Mouse (Mus musculus) testis, adult 2 months (tissue): ENCODE measurements around the gene H2-Q6. TPM values are rescaled to one million over a fixed set of nuclear protein-coding genes. Genes with fewer than 3 reads are reported as not detected.
"Not testable (repeated sequence)": the region's sequence is repeated elsewhere in the genome, so short reads cannot be mapped to it uniquely, and the experiment has no call there.

ENCODE experiments used
- H3K27ac ChIP-seq: fragments of 200-500 bp; 2 replicates; pipeline ENCODE4 v1.5.1; 2012; ENCODE audit warnings: low read depth, low read length; ENCODE audit not compliant: control insufficient read depth, insufficient read depth
- H3K27me3 ChIP-seq: fragments of 200-500 bp; 2 replicates; pipeline ENCODE4 v1.6.1; 2012; ENCODE audit warnings: mild to moderate bottlenecking, low read length, moderate library complexity; ENCODE audit not compliant: control insufficient read depth, insufficient read depth
- H3K36me3 ChIP-seq: fragments of 200-500 bp; 2 replicates; pipeline ENCODE4 v1.6.1; 2012; ENCODE audit warnings: mild to moderate bottlenecking, low read length; ENCODE audit not compliant: control insufficient read depth, insufficient read depth
- H3K4me1 ChIP-seq: fragments of 200-500 bp; 2 replicates; pipeline ENCODE4 v1.6.1; 2012; ENCODE audit warnings: low read length; ENCODE audit not compliant: control insufficient read depth, insufficient read depth
- H3K4me3 ChIP-seq: fragments of 200-500 bp; 2 replicates; pipeline ENCODE4 v1.5.1; 2012; ENCODE audit warnings: low read depth, mild to moderate bottlenecking, low read length, moderate library complexity, mixed read lengths; ENCODE audit not compliant: control insufficient read depth
- CTCF ChIP-seq: fragments of 200-500 bp; IDR thresholded peaks from 2 replicates; pipeline ENCODE4 v1.5.1; 2012; ENCODE audit warnings: low read depth, mild to moderate bottlenecking, inconsistent platforms, low read length, moderate library complexity; ENCODE audit not compliant: control insufficient read depth, insufficient read depth, insufficient replicate concordance
- polyA plus RNA-seq: library from polyadenylated mRNA; depleted of rRNA; stranded (reverse); fragments of >200 nt; gene quantifications from 2 replicates; pipeline ENCODE4 v1.2.3, GENCODE M21; 2012

H2-Q6 gene
- polyA plus RNA-seq, 1 experiment: 1.8 TPM

- not testable (repeated sequence) for H3K36me3 ChIP-seq, H3K4me1 ChIP-seq, H3K27me3 ChIP-seq, H3K27ac ChIP-seq, H3K4me3 ChIP-seq
- peak; percentile 87 for TF ChIP-seq CTCF
Observed at GRCm38 (mm10) chr17:35434836-35435235, 10.2 kb downstream of the H2-Q6 start.

- H3K36me3 ChIP-seq, H3K4me3 ChIP-seq, H3K4me1 ChIP-seq, H3K27me3 ChIP-seq, H3K27ac ChIP-seq: not testable (repeated sequence)
Observed at GRCm38 (mm10) chr17:35435577-35435976, 10.9 kb downstream of the H2-Q6 start.

DNA sequence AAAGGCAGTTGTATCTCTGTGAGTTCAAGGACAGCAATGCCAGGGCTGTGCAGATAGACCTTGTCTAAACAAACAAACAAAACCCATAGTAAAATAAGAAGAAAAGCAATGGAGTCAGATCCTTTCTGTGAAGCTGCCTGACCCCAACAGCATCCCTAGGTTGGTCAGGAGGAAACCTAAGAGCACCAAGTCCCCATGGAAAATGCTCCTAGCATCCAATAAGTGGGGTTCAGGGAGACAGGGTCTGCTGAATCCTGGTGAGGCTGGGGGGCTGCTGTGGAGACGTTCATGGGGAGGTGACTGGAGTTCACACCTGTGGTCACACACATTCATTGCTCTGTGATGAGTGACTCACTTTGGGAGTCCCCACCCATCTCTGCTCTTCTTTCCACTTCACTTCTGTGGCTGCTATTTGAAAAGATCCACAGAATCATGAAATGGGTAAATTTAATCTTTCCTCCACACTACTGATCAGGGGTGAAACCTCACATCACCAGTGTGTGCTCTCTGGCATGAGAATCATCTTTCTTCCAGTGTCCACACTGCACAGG, 12.8 kb downstream of the H2-Q6 start:
- H3K27me3 ChIP-seq, H3K4me3 ChIP-seq, H3K36me3 ChIP-seq, H3K4me1 ChIP-seq, H3K27ac ChIP-seq: not testable (repeated sequence)

- H3K36me3 ChIP-seq, H3K27ac ChIP-seq, H3K4me1 ChIP-seq, H3K4me3 ChIP-seq, H3K27me3 ChIP-seq: not testable (repeated sequence)
Observed at GRCm38 (mm10) chr17:35438395-35438794, 13.7 kb downstream of the H2-Q6 start.

- H3K27ac ChIP-seq, H3K4me1 ChIP-seq, H3K36me3 ChIP-seq, H3K27me3 ChIP-seq: not testable (repeated sequence)
- H3K4me3 ChIP-seq: peak within 1 kb of the TSS; percentile 65
Observed at GRCm38 (mm10) chr17:35438885-35439284, 14.2 kb downstream of the H2-Q6 start, which contains the start of gene H2-Q7. Gene H2-Q7, plus strand, starts transcription at chr17:35439155.

DNA sequence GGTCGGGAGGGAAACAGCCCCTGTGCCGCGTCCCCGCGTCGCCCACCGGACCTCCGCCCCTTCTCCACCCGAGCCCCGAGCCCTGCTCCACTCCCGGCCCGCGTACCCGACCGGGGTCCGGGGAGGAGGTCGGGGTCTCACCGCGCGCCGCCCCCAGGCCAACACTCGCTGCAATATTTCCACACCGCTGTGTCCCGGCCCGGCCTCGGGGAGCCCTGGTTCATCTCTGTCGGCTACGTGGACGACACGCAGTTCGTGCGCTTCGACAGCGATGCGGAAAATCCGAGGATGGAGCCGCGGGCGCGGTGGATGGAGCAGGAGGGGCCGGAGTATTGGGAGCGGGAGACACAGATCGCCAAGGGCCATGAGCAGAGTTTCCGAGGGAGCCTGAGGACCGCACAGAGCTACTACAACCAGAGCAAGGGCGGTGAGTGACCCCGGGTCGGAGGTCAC, 14.7 kb downstream of the H2-Q6 start:
- not testable (repeated sequence) for H3K36me3 ChIP-seq, H3K27me3 ChIP-seq, H3K4me1 ChIP-seq, H3K27ac ChIP-seq
- peak overlapping the region; percentile 65 for H3K4me3 ChIP-seq

DNA sequence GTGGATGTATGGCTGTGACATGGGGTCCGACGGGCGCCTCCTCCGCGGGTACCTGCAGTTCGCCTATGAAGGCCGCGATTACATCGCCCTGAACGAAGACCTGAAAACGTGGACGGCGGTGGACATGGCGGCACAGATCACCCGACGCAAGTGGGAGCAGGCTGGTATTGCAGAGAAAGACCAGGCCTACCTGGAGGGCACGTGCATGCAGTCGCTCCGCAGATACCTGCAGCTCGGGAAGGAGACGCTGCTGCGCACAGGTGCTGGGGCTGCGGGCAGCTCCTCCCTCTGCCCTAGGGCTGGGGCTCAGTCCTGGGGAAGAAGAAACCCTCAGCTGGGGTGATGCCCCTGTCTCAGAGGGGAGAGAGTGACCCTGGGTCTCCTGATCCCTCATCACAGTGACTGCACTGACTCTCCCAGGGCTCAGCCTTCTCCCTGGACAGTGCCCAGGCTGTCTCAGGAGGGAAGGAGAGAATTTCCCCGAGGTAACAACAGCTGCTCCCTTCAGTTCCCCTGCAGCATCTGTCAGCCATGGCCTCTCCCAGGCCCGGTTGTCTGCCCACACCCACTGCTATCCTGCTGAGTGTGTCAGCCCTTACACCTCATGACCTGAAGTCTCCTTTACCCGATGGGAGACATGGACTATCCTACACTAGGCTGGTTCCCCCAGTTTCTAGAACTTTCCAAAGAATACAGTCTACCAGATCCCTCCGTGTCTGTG, 15.4 kb downstream of the H2-Q6 start:
- H3K4me3 ChIP-seq, H3K27ac ChIP-seq, H3K27me3 ChIP-seq, H3K36me3 ChIP-seq, H3K4me1 ChIP-seq: not testable (repeated sequence)

DNA sequence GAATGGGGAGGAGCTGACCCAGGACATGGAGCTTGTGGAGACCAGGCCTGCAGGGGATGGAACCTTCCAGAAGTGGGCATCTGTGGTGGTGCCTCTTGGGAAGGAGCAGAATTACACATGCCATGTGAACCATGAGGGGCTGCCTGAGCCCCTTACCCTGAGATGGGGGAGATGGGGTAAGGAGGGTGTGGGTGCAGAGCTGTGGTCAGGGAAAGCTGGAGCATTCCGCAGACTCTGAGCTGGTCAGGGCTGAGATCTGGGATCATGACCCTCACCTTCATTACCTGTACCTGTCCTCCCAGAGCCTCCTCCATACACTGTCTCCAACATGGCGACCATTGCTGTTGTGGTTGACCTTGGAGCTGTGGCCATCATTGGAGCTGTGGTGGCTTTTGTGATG, 17.7 kb downstream of the H2-Q6 start:
- not testable (repeated sequence) for H3K27me3 ChIP-seq, H3K4me3 ChIP-seq, H3K4me1 ChIP-seq, H3K27ac ChIP-seq, H3K36me3 ChIP-seq

GRCm38 (mm10) chr17:35444510-35444909, 19.9 kb downstream of the H2-Q6 start:
- H3K4me1 ChIP-seq, H3K27me3 ChIP-seq, H3K36me3 ChIP-seq, H3K27ac ChIP-seq, H3K4me3 ChIP-seq: not testable (repeated sequence)

DNA sequence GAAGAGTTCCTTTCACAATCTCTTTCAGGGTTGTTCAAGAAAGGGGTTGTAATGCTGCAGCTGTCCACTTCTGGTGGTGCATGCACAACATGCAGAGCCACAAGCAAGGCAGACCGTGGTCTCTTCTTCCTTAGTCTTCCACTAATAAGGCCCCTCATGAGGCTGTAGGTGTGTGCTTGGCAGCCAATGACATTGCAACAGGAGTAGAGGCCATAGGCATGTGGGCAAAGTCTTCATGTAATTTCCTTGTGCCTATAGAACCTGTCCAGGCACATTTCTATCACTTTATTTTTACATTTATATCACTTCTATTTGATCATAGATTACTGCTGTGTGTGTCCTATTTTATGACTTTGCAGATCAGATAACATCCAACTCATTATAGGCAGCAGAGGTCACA, 33.6 kb downstream of the H2-Q6 start:
- not testable (repeated sequence) for H3K4me3 ChIP-seq, H3K36me3 ChIP-seq, H3K27me3 ChIP-seq

GRCm38 (mm10) chr17:35460513-35461341, 36.1 kb downstream of the H2-Q6 start:
- not testable (repeated sequence) for H3K36me3 ChIP-seq, H3K27ac ChIP-seq, H3K4me3 ChIP-seq, H3K27me3 ChIP-seq, H3K4me1 ChIP-seq

More for the DNA sequence above, 33.6 kb downstream of the H2-Q6 start:
- H3K4me1 ChIP-seq, H3K27ac ChIP-seq: not testable (repeated sequence)
